Mouse (Mus musculus) adrenal gland, postnatal 0 days (tissue): ENCODE results near the gene Knl1. TPM values are rescaled to one million over a fixed set of nuclear protein-coding genes. Genes with fewer than 3 reads are reported as not detected.

Source experiments
- polyA plus RNA-seq: library from polyadenylated mRNA; unstranded; fragments of >200 nt; fragmentation: Nextera tagmentation; extraction: Ambion mirVana; gene quantifications from 2 replicates; pipeline ENCODE4 v1.2.1, GENCODE M21; 2015

The Knl1 gene
- polyA plus RNA-seq, result 13.0 and 16.9 TPM in 2 replicates

DNA sequence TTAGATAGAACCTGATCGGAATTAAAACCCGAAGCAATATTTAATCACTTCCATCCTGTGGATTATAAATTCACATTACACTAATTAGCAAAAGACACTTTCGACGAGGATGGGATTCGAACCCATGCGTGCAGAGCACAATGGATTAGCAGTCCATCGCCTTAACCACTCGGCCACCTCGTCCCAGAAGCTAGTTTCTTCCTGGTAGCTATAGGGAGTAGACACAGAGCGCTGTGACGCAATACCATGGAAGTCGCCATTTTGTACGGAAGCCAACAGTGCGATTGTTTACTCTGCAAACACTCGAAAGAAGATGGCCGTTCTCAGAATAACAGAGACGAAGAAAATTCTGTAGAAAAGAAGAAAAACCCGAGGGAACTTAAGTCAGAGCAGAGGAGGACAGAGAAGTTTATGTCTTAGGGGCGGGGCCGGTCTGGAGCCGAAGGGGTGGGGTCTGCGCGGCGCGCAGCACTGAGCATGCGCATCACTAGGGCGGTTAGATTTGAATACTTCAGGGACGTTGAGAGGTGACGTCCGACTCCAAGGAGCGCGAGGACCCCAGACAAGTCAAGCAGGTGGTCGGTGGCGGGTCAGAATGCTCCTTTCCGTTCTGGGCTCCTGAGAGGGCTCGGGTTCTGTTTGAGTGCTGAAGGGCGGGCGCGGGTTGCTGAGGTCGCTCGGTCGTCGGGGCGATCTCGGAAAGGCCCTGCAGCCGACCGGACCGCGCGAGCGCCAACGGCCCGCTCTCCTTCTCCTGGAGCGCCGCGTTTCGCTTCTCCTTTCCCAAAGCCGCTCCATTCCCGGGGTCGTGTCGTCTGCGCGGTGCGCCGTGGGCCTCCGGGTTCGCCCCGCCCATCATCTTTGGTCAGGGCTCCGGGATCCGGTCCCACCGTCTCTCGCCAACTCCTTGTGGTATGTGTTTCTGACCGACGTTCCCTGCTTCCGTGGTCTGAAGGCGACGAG lies at the start of gene Knl1:
Gene Knl1 (plus strand): TSS at position 471 of the 963 bp plus-strand sequence.

DNA sequence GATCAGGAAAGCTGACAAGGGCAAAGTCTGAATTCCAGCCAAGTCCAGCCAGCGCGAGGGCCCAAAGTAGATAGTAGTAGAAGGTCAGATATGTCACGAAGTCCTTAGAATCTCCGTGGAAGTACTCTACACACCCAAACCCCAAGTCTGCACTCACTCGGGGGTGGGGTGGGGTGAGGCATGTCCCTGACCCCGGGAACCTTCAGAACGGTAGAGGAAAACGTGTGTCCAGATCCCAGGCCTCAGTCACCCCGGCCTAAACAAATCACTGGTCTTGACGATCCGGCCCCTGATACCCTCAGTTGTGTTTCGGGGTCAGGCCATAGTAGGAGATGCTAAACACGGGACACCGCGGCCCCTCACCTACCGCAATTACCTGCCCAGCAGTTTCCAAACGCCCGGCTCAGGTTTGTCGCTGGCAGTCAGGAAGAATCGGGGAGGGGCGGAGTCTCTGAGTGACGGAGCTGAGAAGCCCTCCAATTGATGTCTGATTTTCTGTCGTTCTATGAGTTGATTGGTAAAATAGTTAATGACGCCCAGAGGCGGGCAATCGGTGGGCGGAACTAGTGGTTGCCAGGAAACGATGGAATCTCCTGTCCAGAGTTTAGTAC lies 17.9 kb upstream of the Knl1 start, which contains the start of gene Ccdc32:
Gene Ccdc32 (minus strand): TSS at position 453 of the 611 bp plus-strand sequence.

DNA sequence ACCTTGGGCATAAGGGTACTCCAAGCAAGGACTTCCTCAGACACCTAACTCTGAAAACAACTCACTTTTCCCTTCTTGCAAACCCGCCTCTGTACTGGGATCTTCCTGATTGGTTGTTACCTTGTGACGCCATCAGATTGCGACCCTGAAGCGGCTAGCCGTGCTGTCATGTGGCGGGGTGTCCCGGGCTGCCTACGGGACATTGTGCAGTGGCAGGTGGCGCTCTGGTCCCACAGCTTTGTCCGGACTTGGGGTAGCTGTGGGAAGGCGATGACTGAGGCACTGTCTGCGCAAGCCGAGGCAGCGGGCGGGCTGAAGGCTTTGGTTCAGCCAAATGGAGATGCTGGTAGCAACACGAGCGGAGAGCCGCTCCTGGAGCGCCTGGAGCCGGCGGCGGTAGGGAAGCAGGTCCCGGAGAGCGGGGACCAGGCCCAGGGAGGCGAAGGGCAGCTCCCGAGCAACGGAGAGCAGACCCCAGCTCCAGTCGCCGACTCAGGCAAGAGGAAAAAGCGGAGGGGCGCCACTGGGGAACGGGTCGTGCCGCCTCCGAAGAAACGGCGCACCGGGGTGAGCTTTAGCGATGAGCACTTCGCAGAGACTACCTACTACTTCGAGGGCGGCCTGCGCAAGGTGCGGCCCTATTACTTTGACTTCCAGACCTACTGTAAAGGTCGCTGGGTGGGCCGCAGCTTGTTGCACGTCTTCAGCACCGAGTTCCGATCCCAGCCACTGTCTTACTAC lies 12.1 kb upstream of the Knl1 start, which contains the start of gene Rpusd2:
Gene Rpusd2 (plus strand): TSS at position 135 of the 741 bp plus-strand sequence.

DNA sequence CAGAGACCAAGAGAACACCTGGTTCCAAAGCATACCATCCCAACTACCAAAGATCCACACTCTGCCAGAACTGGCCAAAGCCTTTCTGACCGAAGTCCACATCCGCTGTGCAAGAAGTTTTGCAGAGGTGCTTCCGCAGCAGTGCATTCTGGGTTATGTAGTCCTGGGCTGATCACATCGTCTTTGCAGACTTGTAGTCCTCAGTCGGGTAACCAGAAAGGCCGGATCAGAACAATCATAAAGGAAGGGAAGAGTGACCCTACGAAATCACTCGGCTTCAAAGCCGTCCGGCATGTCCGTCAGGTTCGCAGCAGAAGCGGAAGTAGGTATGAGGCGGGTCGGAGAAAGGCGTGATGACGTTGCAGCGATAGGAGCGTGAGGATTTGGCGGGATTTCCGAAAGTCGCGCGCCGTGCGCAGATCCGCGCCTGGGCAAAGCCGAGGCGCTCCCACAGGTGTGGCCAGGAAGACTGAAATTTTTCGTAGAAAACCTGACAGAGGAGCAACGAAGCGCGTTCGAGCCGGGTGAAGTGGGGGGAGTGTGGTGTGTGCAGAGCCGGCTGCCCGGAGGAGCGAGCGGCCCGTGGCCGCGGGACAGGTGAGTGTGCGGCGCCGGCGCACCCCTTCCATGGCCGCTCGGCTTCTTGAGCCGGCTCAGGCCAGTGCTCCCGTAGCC lies 65.7 kb downstream of the Knl1 start, which contains the start of gene Rad51:
Gene Rad51 (plus strand): TSS at position 356 of the 675 bp plus-strand sequence.

Other genes with a start within 250 kb of the Knl1 start
- 34.3 and 42.8 TPM in 2 replicates for gene Knstrn, start 233.1 kb upstream of the Knl1 start, polyA plus RNA-seq
- 45.0 and 86.9 TPM in 2 replicates for gene Ivd, start 185.2 kb upstream of the Knl1 start, polyA plus RNA-seq
- 6.2 and 16.8 TPM in 2 replicates for gene Bahd1, start 146.7 kb upstream of the Knl1 start, polyA plus RNA-seq
- 18.6 and 23.9 TPM in 2 replicates for gene Chst14, start 120.6 kb upstream of the Knl1 start, polyA plus RNA-seq
- gene Ccdc32, start 17.7 kb upstream of the Knl1 start, polyA plus RNA-seq, result 34.6 and 36.4 TPM in 2 replicates
- 1.7 and 1.9 TPM in 2 replicates for gene Rpusd2, start 12.3 kb upstream of the Knl1 start, polyA plus RNA-seq
- 8.4 and 12.4 TPM in 2 replicates for gene Rad51, start 65.7 kb downstream of the Knl1 start, polyA plus RNA-seq
- gene Rmdn3, start 109.9 kb downstream of the Knl1 start, polyA plus RNA-seq, result 20.4 and 34.4 TPM in 2 replicates
- 10.2 and 27.5 TPM in 2 replicates for gene Gchfr, start 120.7 kb downstream of the Knl1 start, polyA plus RNA-seq
- 0.08 and 0.13 TPM in 2 replicates for gene Gm14137, start 127.4 kb downstream of the Knl1 start, polyA plus RNA-seq
- gene Zfyve19, start 161.5 kb downstream of the Knl1 start, polyA plus RNA-seq, result 36.7 and 40.2 TPM in 2 replicates
- 14.5 and 16.4 TPM in 2 replicates for gene Dnajc17, start 161.7 kb downstream of the Knl1 start, polyA plus RNA-seq
- 0.16 TPM in 1 of 2 replicates, not detected in the other for gene Ppp1r14d, start 182.8 kb downstream of the Knl1 start, polyA plus RNA-seq
- 2.1 and 4.0 TPM in 2 replicates for gene Spint1, start 190.2 kb downstream of the Knl1 start, polyA plus RNA-seq
- gene Rhov, start 224.2 kb downstream of the Knl1 start, polyA plus RNA-seq, result 1.6 and 2.7 TPM in 2 replicates
- 10.4 and 14.2 TPM in 2 replicates for gene Vps18, start 241.6 kb downstream of the Knl1 start, polyA plus RNA-seq